Comparison of ENCODE assay signal across 8 mouse cellular contexts in genomic region chr14:19823321-19824142, GRCm38 (mm10). TPM values are rescaled to one million over a fixed set of nuclear protein-coding genes. Genes with fewer than 3 reads are reported as not detected.
A peak's percentile ranks its signal among the peaks of the same experiment; 100 is the strongest.
DNase-seq lines count a peak whose midpoint lies in the region; ATAC-seq lines count a peak whose summit lies in the region.

Gene Rtraf, minus strand, starts transcription at chr14:19823824.

- H3K27ac ChIP-seq in intestine, embryonic 14.5 days (ENCODE audit: low read depth): peak within 1 kb of the TSS; percentile 80

- under 1% methylated on average over 79 of the region's 80 CpGs for WGBS in intestine, embryonic 14.5 days

- H3K9ac ChIP-seq in intestine, embryonic 14.5 days (ENCODE audit: low read length): peak within 1 kb of the TSS; percentile 81

- peaks cover 33% of the 10 kb centered on the region for H3K36me3 ChIP-seq in intestine, embryonic 14.5 days (ENCODE audit: control insufficient read depth, insufficient read depth, low read length)

- H3K27me3 ChIP-seq in intestine, embryonic 14.5 days (replicated peaks; ENCODE audit: control insufficient read depth, insufficient read depth, low read length): no peaks in the 10 kb centered on the region

- H3K9me3 ChIP-seq in intestine, embryonic 14.5 days (ENCODE audit: control insufficient read depth, low read length): no peaks in the 10 kb centered on the region

- peak; percentile 99 for ATAC-seq in intestine, embryonic 14.5 days (replicated peaks; ENCODE audit: low FRiP score, low TSS enrichment, low read depth)

- intact Hi-C loops in left cerebral cortex, postnatal 14 days (cut with DNase I): loop anchor here (10.0 kb wide), 1 partner anchor 431 kb away; no protein-coding TSS in a partner anchor

- peak; percentile 90 to 93 for DNase-seq in adrenal gland, adult 18-20 months (ENCODE audit: low spot score in 2 of 2)
- DNase-seq in embryo, embryonic 11 days: peak; percentile 98
- DNase-seq in gastrocnemius, postnatal 25 days: peak; percentile 94
- peak; percentile 91 for DNase-seq in intestine, embryonic 14.5 days (ENCODE audit: low spot score)
- peak; percentile 92 to 93 for DNase-seq in left cerebral cortex, postnatal 14 days (ENCODE audit: low spot score in 2 of 2)
- DNase-seq in mesoderm, embryonic 11.5 days (ENCODE audit: low read depth, low spot score): peak; percentile 96
- DNase-seq in right cerebral cortex, postnatal 36 days (ENCODE audit: low spot score in 2 of 2): peak; percentile 85 to 89
- DNase-seq in yolk sac, embryonic 10.5 days (ENCODE audit: low spot score): peak; percentile 87

- peak within 1 kb of the TSS; percentile 83 for H3K4me2 ChIP-seq in intestine, embryonic 14.5 days (ENCODE audit: low read length)

- peak within 1 kb of the TSS; percentile 92 for H3K4me3 ChIP-seq in intestine, embryonic 14.5 days (ENCODE audit: low read depth, low read length)

- peaks cover 4% of the 10 kb centered on the region for H3K4me1 ChIP-seq in intestine, embryonic 14.5 days (replicated peaks; ENCODE audit: control insufficient read depth, insufficient read depth, low read length)

RNA-seq across cellular contexts. Expression of gene Rtraf, which starts in this region (rescaled TPM):
- total RNA-seq in adrenal gland, adult 18-20 months (2021): 10 to 100 TPM; 70.4 to 77.9 TPM
- 10 to 100 TPM; 67.2 to 70.5 TPM for total RNA-seq in gastrocnemius, postnatal 25 days (2021)
- polyA plus RNA-seq in intestine, embryonic 14.5 days (2014; fragmentation: Nextera tagmentation; extraction: Ambion mirVana): 213 and 221 TPM in 2 replicates
- 10 to 100 TPM; 44.7 to 46.0 TPM for total RNA-seq in left cerebral cortex, postnatal 14 days (2021)

Comparison
In these comparisons a context has a peak if more than half of its experiments do, and no peak if none do; other contexts are left out.
1. Peak in every context shown above with its lines: DNase-seq, ATAC-seq, H3K4me3 ChIP-seq and H3K27ac ChIP-seq.